Comparison of ENCODE assay signal across 15 mouse cellular contexts in genomic region chr2:67221061-67221802, GRCm38 (mm10).
"Had no signal": no experiment of that assay in that cellular context is flagged by ENCODE, and none has a peak within 500 bp of the region (broad histone marks: within the 10 kb centered on the region; RNA-seq: fewer than 3 reads in every experiment).

No protein-coding gene starts in this region.

- H3K4me2 ChIP-seq: kidney, embryonic 15.5 days; limb, embryonic 15.5 days; liver, embryonic 12.5 days; lung, embryonic 14.5 days; neural tube, embryonic 15.5 days had no signal

- H3K4me3 ChIP-seq: kidney, embryonic 15.5 days; limb, embryonic 15.5 days; liver, embryonic 12.5 days; myocyte; neural tube, embryonic 15.5 days had no signal

- H3K4me1 ChIP-seq: kidney, embryonic 15.5 days; limb, embryonic 15.5 days; liver, embryonic 12.5 days; neural tube, embryonic 15.5 days had no signal

- H3K27ac ChIP-seq: kidney, embryonic 15.5 days; limb, embryonic 15.5 days; liver, embryonic 12.5 days; neural tube, embryonic 15.5 days; stomach, postnatal 0 days had no signal

- ATAC-seq: liver, embryonic 12.5 days had no signal

- H3K9ac ChIP-seq: kidney, embryonic 15.5 days; limb, embryonic 15.5 days; liver, embryonic 12.5 days; lung, embryonic 14.5 days; neural tube, embryonic 15.5 days had no signal

- H3K27me3 ChIP-seq: kidney, embryonic 15.5 days; limb, embryonic 15.5 days; liver, embryonic 12.5 days; neural tube, embryonic 15.5 days had no signal

- H3K9me3 ChIP-seq: kidney, embryonic 15.5 days; limb, embryonic 15.5 days; liver, embryonic 12.5 days; neural tube, embryonic 15.5 days had no signal

- DNase-seq: kidney, adult 2 months; kidney, postnatal 14 days; left cerebral cortex, postnatal 4 days; lung, embryonic 14.5 days; lung, postnatal 10 days; lung, postnatal 4 days; right cerebral cortex, adult 18-20 months; right cerebral cortex, postnatal 25 days; thymus, postnatal 4 days had no signal

- H3K36me3 ChIP-seq: kidney, embryonic 15.5 days; limb, embryonic 15.5 days; liver, embryonic 12.5 days; neural tube, embryonic 15.5 days had no signal
